Mouse (Mus musculus): ENCODE results near the gene Sav1.

Sav1 gene

DNA sequence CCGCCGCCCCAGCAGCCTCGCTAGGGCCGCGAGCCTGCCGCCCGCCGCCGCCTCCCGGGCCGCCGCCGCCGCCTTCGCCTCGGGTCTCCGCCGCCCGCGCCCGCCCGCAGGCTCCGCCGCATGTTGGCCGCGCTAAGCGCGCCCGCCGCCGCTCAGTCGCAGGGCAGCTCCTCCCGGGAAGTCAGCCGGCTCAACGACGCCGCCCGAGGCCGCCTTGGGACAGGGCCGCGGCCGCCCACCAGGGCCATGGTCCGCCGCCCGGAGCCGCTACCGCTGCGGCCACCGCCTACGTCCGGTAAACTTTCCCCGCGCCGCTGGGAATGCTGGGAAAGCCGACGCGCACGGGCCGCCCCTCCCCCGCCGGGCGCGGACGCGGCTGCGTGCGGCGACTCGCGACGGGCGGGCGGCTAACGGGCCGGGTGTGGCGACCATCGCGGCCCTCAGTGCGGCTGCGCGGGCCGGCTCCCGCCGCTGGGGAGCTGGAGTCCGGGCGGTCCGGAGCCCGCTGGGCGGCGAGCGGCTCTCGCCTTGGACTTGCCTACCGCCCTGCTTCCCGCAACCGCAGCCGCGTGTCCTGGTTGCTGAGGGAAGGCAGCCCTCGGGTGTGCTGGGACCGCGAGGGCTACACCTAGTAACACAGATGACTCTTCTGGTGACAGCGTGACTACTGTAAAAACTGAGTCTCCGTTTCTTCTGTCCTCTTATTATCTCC lies at the start of gene Sav1:
Sav1 (minus strand) TSS at position 217 of the 712 bp plus-strand sequence.
- DNase-seq (ENCODE audit: low read depth, low spot score) = peak; percentile 88

DNA sequence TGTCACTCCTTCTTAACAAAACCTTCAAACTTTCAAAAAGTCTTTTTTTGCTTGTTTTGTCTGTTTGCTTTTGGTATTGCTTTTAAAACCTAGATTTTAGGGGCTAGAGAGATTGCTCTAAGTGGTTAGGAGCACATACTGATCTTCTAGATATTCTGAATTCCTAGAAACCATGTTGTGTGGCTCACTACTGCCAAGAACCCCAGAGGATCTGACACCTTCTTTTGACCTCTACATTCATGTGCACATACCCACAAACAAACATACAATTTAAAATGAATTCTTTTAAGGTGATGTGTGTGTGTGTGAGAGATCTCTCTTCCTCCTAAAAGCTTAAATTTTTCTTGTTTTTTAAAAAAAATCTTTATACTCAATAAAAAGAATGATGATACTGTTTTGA lies 39.4 kb upstream of the Sav1 start:
- DNase-seq (ENCODE audit: low read depth, low spot score) = no peak

DNA sequence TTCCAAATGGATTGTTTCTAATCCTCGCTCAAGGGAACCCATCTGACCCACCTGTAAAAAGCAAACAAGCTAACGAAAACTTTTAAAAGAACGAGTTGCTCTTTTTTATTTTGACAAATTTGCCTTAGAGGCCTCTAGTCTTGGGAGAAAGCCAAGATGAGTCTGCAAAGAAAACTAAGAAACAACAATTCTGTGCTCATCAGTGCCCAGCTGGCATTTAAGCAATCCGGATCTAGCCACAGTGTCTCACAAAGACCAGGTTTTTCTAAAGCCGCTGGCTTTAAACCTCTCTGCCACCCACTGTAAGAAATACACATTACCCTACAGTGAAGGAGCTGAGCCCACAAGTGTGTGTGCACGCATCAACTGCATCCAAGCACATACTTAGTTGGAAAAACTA lies 38.6 kb upstream of the Sav1 start:
- DNase-seq (ENCODE audit: low read depth, low spot score) = no peak

DNA sequence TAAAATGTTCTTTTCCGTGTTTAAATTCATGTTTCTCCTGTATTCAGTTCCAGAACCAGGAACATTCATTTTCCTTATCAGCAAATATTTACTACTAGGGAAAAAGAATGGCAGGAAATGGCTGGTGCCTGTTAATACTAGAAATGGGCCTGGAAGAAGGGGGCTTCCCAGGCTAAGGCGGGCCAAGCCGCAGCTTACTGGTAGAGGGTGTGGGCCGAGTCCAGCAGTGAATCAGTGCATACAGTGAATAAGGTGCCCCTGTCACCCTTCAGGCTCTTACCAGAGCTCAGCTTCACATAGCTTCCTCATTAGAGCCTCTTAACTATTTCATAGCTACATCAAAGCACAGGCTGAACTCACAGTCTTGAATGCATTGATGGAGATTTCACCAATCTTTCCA lies 36.8 kb upstream of the Sav1 start:
- DNase-seq (ENCODE audit: low read depth, low spot score) = no peak

DNA sequence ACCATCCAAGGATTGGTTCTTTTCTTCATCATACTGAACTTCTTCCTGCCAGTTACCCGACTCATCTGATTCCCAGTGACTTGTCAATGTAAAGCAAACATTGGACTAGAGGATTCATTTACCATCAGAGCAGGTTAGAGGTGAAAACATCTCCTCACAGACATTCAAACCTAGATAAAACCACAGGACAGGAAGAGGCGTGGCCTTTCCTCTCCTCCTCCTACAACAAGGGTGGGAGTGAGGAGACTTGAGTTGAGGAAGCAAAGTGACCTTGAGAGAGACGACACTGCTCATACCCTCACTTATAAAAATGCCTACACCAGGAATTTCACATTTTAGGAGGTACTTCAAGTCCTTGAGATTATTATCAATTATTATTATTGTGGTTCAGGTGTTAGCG lies 31.4 kb upstream of the Sav1 start:
- DNase-seq (ENCODE audit: low read depth, low spot score) = no peak

DNA sequence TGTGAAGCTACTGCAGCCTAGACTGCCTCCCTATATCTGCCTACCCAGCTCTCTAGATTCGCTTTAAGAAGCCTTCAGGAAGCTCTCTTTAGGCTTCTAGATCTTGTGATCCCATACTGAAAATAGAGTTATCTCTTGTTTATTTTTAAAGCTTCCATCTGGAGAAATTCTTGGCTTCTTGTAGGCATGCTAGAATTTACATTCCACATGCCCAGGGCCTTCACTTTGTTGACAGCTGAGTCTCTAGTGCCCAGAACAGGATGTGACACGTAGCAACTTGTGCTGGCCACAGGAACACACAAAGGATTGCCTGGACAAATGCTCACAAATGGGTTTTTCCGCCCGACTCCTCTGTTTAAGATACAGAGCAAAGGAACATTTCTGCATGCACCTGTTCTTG lies 29.1 kb upstream of the Sav1 start:
- no peak for DNase-seq (ENCODE audit: low read depth, low spot score)

DNA sequence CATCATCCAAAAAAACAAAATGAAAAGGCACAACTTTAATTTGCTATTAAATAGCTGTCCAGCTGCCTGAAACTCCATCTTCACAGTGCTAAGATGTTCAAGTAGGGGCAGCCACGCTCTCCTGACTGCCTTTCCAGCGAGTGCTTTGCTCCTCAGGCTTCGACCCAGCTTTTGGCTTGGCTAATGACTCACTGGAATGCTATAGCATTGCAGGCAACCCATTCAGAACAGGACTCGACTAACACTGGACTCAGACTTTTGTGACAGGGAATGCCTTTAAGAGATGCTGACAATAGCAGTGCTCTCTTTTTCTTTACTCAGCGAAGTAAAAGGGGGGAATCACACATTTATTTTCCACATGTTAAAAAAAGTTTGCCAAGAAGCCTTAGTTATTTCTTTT lies 24.9 kb upstream of the Sav1 start:
- no peak for DNase-seq (ENCODE audit: low read depth, low spot score)

DNA sequence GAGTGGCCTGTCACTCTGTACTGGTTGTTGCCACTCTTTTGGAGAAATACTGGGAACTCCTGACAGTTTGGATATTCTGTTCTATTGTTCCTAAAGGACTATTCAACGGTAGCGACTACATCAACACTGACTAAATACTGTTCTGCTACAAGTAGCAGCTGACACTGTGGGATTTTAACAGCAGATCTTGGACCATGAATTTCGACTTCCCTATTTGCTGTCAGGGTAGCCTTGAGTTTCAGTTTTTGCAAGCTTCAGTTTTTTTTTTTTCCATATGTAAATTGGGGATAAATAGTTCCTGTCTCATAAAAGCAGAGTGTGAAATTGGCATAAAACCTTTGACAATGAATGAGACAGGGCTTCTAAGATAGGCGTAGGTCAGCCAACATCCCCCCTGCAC lies 23.6 kb upstream of the Sav1 start:
- no peak for DNase-seq (ENCODE audit: low read depth, low spot score)

DNA sequence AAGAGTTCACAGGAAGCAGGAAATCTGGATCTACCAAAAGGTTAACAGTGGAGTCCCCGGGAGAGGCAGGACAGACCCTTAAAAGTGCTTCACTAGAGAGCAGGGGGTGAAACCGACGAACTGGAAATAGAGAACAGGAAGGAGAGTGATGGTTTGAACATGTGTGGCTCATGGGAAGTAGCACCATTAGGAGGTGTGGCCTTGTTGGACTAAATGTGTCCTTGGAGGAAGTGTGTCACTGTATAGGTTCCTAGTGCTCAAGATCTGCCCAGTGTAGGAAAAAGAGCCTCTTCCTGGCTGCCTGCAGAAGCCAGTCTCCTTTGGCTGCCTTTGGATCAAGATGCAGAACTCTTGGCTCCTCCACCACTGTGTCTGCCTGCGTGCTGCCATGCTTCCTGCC lies 18.3 kb upstream of the Sav1 start:
- no peak for DNase-seq (ENCODE audit: low read depth, low spot score)

DNA sequence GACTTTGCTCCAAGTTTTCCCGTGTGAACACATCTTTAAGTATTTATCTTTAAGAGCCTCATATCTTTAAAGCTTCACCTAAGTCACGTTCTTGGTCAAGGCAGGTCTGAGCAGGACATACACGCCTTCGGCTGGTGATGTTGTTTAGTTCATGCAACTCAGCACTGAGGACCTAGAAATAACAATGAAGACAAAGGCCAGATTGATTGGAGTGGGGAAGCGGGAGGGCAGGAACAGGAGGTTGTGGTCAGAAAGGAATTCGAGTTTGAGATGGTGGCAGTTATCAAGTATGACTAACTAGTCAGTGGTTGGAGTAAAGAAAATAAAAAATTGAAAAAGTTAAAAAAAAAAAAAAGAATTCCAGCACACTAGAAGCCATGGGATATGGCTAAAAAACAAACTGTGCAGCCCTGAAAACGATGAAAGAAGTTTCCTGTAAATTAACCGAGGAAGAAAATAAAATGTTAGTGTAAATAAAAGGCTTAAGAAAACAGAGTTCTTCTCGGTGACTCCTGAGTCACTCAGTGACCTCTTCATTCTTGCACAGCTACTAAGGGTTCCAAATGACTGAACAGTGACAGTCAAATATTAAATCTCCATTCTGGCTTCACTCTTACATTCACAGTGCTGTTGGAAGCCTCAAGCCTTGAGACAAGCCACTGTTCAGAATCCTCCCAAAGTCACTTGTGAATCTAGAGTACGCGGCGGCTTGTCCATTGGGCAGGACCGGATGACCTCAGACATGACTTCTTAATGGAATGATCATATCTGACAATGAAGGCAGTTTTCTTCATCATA lies 11.6 kb upstream of the Sav1 start:
- no peak for DNase-seq (ENCODE audit: low read depth, low spot score)

DNA sequence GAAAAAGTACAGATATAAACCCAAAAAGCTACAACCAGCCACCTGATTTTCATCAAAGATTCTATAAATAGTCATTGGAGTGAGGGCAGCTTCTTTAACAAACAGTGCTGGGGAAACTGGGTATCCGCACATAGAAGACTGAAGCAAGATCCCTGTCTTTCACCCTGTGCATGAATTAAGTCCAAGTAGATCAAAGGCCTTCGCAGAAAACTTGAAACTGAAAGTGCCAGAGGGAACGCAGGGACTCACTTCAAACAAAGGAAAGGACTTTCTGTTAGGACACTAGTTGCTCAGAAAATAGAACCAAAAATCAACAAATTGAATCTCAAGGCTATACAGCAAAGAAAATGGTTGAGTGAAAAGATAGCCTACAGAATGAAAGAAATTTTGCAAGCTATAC lies 8.6 kb upstream of the Sav1 start:
- DNase-seq (ENCODE audit: low read depth, low spot score) = no peak

DNA sequence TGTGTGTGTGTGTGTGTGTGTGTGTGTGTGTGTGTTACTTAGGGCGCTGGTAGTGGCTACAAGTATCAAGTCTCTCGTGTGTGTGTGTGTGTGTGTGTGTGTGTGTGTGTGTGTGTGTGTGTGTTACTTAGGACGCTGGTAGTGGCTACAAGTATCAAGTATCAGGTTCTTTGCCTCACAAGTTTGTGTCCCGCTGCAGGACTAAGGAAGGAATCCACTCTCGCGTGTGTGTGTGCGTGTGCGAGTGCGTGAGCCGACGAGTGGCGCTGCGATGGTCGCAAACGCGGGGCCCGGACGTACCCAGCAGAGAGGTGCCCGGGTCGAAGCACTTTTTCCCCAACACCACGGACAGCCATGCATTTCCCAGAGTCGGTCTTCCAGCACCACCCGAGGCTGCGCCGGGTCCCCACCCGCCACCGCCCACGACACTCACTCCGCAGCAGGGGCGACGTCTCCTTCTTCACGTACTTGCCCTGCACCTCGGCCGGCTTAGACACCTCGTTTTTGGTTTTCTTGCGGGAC lies 500 bp downstream of the Sav1 start:
- DNase-seq (ENCODE audit: low read depth, low spot score) = peak; percentile 65

DNA sequence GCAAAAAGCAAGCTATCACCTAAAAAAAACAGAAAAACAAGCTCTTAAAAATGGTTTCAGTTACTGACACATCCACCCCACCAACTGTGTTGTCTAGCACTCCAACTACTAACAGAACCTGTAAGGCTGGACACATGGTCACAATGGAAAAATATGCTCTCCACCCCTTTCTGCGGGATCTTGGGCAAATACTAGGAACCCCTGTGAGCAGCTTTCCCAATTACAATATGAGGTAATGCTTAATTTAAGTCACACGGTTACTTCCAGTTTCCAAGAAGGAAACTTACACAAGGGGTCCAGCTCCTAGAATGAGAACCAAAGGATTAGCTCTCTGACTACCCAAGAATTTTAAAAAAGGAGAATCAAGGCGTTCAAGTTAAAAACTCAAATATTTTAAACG lies 1.3 kb downstream of the Sav1 start:
- DNase-seq (ENCODE audit: low read depth, low spot score) = no peak

DNA sequence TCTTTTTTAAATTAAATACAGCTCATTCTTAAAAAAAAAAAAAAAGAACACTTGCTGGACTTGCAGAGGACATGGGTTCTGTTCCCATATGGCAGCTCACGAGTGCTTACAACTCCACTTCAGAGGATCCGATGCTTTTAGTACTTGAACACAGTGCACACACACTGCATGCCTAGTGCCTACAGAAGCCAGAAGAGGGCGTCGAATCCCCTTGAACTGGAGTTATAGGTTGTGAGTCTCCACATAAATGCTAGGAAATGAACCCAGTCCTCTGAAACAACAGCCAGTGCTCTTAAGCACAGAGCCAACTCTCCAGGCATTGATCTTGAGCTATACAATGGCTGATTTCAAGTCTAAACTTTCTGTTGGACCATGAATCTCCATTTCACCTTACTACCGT lies 3.9 kb downstream of the Sav1 start:
- no peak for DNase-seq (ENCODE audit: low read depth, low spot score)

DNA sequence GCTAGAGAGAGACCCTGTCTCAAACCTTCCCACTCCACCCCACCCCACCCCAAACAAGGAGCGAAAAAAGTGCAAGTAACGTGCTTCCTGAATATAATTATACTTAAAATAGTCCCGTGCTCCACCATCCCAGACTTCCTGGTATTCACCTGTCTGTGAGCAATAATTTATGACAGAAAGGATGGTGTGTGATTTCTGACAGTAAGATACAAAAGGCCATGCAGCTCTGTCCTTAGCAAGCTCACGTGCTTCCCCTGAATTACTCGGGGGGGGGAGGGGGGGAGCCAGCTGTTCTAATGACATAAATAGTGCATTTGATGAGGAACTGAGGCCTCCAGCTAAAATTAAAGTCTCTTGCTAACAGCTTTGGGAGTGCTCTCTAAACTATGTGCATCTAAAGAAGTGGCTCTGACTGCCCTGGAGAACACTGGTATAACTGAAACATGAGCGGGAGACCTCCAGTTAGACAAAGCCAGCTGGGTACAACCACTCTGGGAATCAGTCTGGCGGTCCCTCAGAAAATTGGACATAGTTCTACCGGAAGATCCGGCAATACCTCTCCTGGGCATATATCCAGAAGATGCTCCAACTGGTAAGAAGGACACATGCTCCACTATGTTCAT lies 9.3 kb downstream of the Sav1 start:
- peak; percentile 42 for DNase-seq (ENCODE audit: low read depth, low spot score)

DNA sequence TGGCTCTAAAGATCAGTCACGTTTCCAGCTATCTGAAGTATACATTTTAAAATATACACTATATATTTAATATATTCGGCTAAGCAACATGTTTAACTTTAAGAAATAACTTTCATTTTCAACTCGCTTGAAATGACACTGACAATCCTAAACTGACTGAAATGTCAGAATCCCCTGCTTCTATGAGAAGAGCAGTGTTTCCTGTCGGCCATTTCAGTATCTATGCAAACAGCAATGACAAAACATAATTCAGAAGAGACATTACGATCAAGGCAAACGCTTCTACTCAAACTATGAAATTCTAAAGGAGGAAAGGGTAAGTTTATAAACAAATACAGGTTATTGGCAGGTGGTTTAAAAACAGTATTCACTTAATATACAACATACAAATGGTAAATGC lies 10.1 kb downstream of the Sav1 start:
- DNase-seq (ENCODE audit: low read depth, low spot score) = no peak

DNA sequence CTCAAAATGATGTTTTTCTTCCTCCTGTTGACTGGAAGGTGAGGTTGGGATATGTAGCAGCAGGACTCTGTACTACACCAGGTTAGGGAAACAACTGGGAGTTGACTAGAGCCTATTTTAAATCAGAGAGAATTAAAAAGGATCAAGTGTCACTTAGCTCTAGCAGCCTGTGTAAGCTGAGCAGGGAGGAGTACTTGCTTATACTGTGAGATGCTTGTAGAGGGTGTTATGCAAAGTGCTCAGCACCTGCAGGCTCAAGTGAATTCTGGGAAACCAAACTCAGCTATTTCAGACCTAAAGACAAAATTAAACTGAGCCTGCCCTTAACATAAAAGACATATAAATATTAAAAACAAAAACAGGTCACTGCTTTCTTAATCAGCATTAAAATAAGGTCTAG lies 13.1 kb downstream of the Sav1 start:
- DNase-seq (ENCODE audit: low read depth, low spot score) = peak; percentile 69

DNA sequence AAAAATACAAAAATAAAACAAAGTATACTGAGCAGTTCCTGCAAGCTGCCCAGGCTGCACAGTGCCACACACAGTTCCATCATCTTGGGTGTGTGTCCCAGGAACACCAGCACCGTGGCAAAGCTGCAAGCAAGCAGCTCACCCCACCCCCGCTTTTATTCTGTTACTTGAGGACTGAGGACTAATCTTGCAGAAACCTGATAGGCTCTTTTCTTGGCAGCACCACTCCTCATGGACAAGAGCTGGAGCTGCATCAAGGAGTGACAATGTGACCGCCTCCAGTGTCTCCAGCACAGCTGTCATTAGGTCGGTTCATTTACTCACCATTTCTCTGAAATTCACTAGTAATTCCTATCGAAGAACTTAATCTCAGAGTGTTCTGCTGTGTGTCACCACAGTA lies 18.6 kb downstream of the Sav1 start:
- peak; percentile 83 for DNase-seq (ENCODE audit: low read depth, low spot score)

DNA sequence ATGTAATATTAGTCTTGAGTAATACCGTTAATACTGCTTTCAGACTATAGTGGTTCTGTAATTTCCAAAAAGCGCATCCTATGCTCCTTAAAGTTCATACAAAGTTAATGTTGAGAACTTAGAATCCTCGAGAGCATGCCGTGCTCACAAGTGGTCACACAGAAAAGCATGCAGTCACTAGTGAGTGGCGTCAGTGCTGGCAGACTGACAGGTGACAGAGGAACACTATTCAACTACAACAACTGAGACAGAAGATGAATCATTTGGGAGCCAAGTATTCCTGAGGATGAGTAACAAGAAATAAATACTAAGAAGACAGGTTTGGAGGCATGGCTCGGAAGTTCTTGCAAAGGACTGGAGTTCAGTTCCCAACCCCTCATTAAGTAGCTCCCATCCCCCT lies 19.7 kb downstream of the Sav1 start:
- no peak for DNase-seq (ENCODE audit: low read depth, low spot score)

DNA sequence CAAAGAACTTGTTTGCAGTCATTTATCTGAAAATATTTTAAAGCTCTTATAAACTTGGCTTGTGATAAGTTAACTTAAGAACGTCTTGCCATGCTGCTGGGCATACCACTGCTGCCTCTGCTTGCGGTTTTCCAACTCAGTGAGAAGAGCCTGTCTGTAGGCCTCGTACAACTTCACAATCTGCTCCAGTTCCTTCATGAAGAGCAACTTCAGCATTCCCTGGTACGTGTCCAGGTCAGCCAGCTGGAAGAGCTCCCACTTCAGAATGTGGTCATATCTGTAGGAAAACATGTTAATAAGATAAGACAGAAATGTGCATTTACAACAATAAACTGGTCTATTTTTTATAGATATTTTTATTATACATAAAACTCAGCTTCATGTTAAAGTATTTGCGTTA lies 20.7 kb downstream of the Sav1 start:
- no peak for DNase-seq (ENCODE audit: low read depth, low spot score)

DNA sequence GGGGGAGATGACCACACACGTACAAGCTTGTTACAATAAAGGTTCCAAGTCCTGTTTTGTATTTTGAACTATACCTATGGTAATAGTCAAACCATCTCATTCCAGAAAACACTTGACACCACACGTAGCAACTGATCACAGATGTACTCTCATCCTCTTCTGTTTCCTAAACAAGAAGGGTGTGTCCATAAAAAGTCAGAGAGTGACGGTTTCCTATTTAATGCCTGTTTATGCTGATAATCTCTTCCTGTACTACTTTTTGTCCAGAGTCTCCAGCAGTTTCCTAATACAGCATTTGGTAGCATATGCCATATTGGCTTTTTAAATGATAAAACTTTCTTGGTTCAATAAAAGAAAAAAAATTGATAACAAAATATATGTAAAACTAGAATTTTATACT lies 21.2 kb downstream of the Sav1 start:
- DNase-seq (ENCODE audit: low read depth, low spot score) = no peak

DNA sequence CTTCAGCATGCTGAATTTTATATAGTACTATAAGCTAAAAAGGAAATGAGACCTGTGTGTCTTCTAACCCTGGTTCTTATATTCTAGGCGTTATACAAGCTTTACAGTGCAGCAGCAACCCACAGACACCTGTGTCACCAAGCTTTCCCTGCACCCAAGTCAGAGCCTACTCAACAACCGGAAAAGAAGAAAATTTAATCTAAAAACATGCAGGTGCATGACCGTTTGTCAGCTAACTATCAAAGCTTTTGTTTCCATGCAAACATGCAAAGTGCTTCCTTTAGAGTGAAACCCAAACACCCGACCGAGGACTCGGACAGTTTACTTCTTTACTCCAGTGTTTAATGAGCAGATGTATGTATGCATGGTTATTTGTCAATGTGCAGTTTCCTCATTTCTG lies 23.7 kb downstream of the Sav1 start:
- DNase-seq (ENCODE audit: low read depth, low spot score) = no peak

DNA sequence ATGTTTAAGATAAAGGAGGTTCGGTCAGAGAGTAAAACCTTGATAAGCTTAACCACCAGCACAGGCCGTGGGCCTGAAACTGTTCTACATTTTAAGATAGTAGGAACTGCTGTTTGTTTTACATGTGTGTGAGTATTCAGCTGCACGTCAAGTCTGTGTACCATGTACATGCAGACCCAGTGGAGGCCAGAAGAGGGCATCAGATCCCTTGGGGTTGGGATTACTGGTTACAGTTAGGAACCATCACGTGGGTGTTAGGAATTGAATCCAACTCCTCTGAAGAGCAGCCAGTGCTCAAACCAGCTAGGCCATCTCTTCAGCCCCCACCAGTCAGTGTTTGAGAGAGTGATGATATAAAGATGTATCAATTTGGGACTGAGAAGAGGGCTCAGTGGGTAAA lies 24.3 kb downstream of the Sav1 start:
- DNase-seq (ENCODE audit: low read depth, low spot score) = peak; percentile 69

All from skeletal muscle tissue, adult 2 months (tissue).